Mouse (Mus musculus) gastrocnemius, adult 18-20 months (tissue): ENCODE results near the gene Tssk4. TPM values are rescaled to one million over a fixed set of nuclear protein-coding genes. Genes with fewer than 3 reads are reported as not detected.

Experiments
- DNase-seq: peaks from one replicate; pipeline ENCODE4 v3.0.0; 2021; ENCODE audit warnings: low spot score
- long read RNA-seq, 2 experiments: library from polyadenylated mRNA; stranded (forward); transcript quantifications; one replicate each; pipeline ENCODE4 v2.0.0; 2021
- total RNA-seq, 2 experiments: library from RNA; stranded (reverse); gene quantifications; 2 replicates each; pipeline ENCODE4 v1.2.3; 2021

The Tssk4 gene
- under 1 TPM in 1 of 2 experiments, not detected in 1; 0.24 TPM for total RNA-seq
- long read RNA-seq, experiment 1 = 0 reads
- long read RNA-seq, experiment 2 = 0 reads

- DNase-seq = no peak
Observed at GRCm38 (mm10) chr14:55649884-55650283, at the start of gene Tssk4. Tssk4 (plus strand) TSS chr14:55650184.

- no peak for DNase-seq
Observed at GRCm38 (mm10) chr14:55603271-55603632, 46.7 kb upstream of the Tssk4 start, which contains the start of gene Irf9. Irf9 (plus strand) TSS chr14:55603571.

- peak; percentile 93 for DNase-seq
Observed at GRCm38 (mm10) chr14:55603633-55604576, 46.1 kb upstream of the Tssk4 start.

- no peak for DNase-seq
Observed at GRCm38 (mm10) chr14:55604823-55605222, 45.2 kb upstream of the Tssk4 start.

- DNase-seq = no peak
Observed at GRCm38 (mm10) chr14:55605743-55606459, 44.1 kb upstream of the Tssk4 start.

- DNase-seq = no peak
Observed at GRCm38 (mm10) chr14:55608339-55608738, 41.6 kb upstream of the Tssk4 start.

GRCm38 (mm10) chr14:55613346-55613745, 36.6 kb upstream of the Tssk4 start:
- DNase-seq = no peak

GRCm38 (mm10) chr14:55614565-55615178, 35.3 kb upstream of the Tssk4 start:
- DNase-seq = no peak

- DNase-seq = no peak
Observed at GRCm38 (mm10) chr14:55615876-55616275, 34.1 kb upstream of the Tssk4 start.

- DNase-seq = no peak
Observed at GRCm38 (mm10) chr14:55616844-55617243, 33.1 kb upstream of the Tssk4 start.

- no peak for DNase-seq
Observed at GRCm38 (mm10) chr14:55617822-55618221, 32.2 kb upstream of the Tssk4 start, which contains the start of gene Rec8. Rec8 (plus strand) TSS chr14:55618037.

- no peak for DNase-seq
Observed at GRCm38 (mm10) chr14:55618486-55619195, 31.3 kb upstream of the Tssk4 start.

- no peak for DNase-seq
Observed at GRCm38 (mm10) chr14:55628077-55628827, 21.7 kb upstream of the Tssk4 start.

- peak; percentile 47 for DNase-seq
Observed at GRCm38 (mm10) chr14:55629312-55629711, 20.7 kb upstream of the Tssk4 start.

- peak; percentile 35 for DNase-seq
Observed at GRCm38 (mm10) chr14:55634874-55635522, 15.0 kb upstream of the Tssk4 start.

- peak; percentile 86 for DNase-seq
Observed at GRCm38 (mm10) chr14:55635523-55636007, 14.4 kb upstream of the Tssk4 start, which contains the start of gene Ipo4. Ipo4 (minus strand) TSS chr14:55635957.

GRCm38 (mm10) chr14:55637795-55638194, 12.2 kb upstream of the Tssk4 start, which contains the start of gene Gm49378:
Gm49378 (minus strand) TSS chr14:55637895.
- DNase-seq = no peak

GRCm38 (mm10) chr14:55640816-55641215, 9.2 kb upstream of the Tssk4 start:
- no peak for DNase-seq

- no peak for DNase-seq
Observed at GRCm38 (mm10) chr14:55641291-55641690, 8.7 kb upstream of the Tssk4 start.

GRCm38 (mm10) chr14:55642679-55643059, 7.3 kb upstream of the Tssk4 start:
- no peak for DNase-seq
